Mouse (Mus musculus) kidney, embryonic 16.5 days (tissue): ENCODE data around the gene Smim27. TPM values are rescaled to one million over a fixed set of nuclear protein-coding genes. Genes with fewer than 3 reads are reported as not detected.

Source experiments
- ATAC-seq: fragments of 200-750 bp; cut with Nextera tagmentation; 2 replicates; pipeline ENCODE4 v1.8.0; 2017; ENCODE audit warnings: moderate TSS enrichment; ENCODE audit not compliant: low FRiP score, low TSS enrichment
- H3K27ac ChIP-seq: fragments of 300-500 bp; sonication (generic); 2 replicates; pipeline ENCODE4 v1.5.1; 2014; ENCODE audit warnings: low read length
- H3K27me3 ChIP-seq: fragments of 300-500 bp; sonication (generic); 2 replicates; pipeline ENCODE4 v1.6.1; 2014; ENCODE audit warnings: low read length, control low read depth, mixed read lengths; ENCODE audit not compliant: insufficient read depth
- H3K36me3 ChIP-seq: fragments of 300-500 bp; sonication (generic); 2 replicates; pipeline ENCODE4 v1.6.1; 2014; ENCODE audit warnings: low read length, control low read depth, mixed read lengths; ENCODE audit not compliant: insufficient read depth
- H3K4me1 ChIP-seq: fragments of 300-500 bp; sonication (generic); 2 replicates; pipeline ENCODE4 v1.6.1; 2014; ENCODE audit warnings: low read length, control low read depth, mixed read lengths; ENCODE audit not compliant: insufficient read depth
- H3K4me2 ChIP-seq: fragments of 300-500 bp; sonication (generic); replicated peaks from 2 replicates; pipeline ENCODE4 v1.6.1; 2014; ENCODE audit warnings: low read depth, low read length
- H3K4me3 ChIP-seq: fragments of 300-500 bp; sonication (generic); 2 replicates; pipeline ENCODE4 v1.5.1; 2014; ENCODE audit warnings: mild to moderate bottlenecking, low read length
- H3K9ac ChIP-seq: fragments of 300-500 bp; sonication (generic); replicated peaks from 2 replicates; pipeline ENCODE4 v1.6.1; 2014; ENCODE audit warnings: low read length
- H3K9me3 ChIP-seq: fragments of 300-500 bp; sonication (generic); 2 replicates; pipeline ENCODE4 v1.6.1; 2016; ENCODE audit warnings: low read length, control low read depth
- WGBS: fragments of 180-500 bp; shearing (Covaris S2); extraction: QIAGEN DNeasy Blood & Tissue Kit; methylation state at CpG from one replicate; pipeline ENCODE4 v1.1.7; 2014; 5-methylcytosine and 5-hydroxymethylcytosine counted together
- polyA plus RNA-seq: library from polyadenylated mRNA; unstranded; fragments of >200 nt; fragmentation: Nextera tagmentation; extraction: Ambion mirVana; gene quantifications from 2 replicates; pipeline ENCODE4 v1.2.1, GENCODE M21; 2015

Gene Smim27
- polyA plus RNA-seq, 1 experiment from 2014 or later = 30.1 TPM

DNA sequence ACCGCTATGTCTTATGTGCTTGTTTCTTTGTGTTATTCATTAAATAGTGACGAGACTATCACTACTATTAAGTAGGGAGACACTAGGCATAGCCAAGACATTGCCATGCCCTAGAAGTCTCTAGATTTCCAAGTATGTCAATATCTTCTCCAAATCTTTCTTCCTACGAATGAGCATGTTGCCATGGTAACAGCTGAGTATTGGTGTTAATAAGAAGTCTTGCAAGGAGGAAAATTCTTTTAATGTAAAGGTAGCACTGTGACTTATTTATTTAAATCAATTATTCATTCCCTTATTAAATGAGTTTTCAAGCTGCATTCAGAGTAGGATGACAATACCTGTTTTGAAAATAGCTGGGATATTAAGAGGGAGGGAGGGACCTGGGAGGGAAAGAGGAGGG, 48.0 kb downstream of the Smim27 start:
- no peaks in the 10 kb centered on the region for H3K36me3 ChIP-seq
- no peak overlapping the region for H3K27ac ChIP-seq
- no peak overlapping the region for H3K9ac ChIP-seq
- no peaks in the 10 kb centered on the region for H3K9me3 ChIP-seq
- no peak overlapping the region for H3K4me3 ChIP-seq
- no peak overlapping the region for H3K4me2 ChIP-seq
- no peaks in the 10 kb centered on the region for H3K27me3 ChIP-seq
- ATAC-seq = no peak
- no peaks in the 10 kb centered on the region for H3K4me1 ChIP-seq
- WGBS = 84% methylated on average over 3 of the region's 3 CpGs

Other genes with a start within 250 kb of the Smim27 start
- 89.4 and 91.0 TPM in 2 replicates for gene Aco1, start 126.5 kb upstream of the Smim27 start, polyA plus RNA-seq
- 7.8 and 12.3 TPM in 2 replicates for gene Ddx58, start 29.8 kb upstream of the Smim27 start, polyA plus RNA-seq
- gene Topors, start 271 bp downstream of the Smim27 start, polyA plus RNA-seq = 42.4 and 44.8 TPM in 2 replicates
- 353 and 371 TPM in 2 replicates for gene Ndufb6, start 9.8 kb downstream of the Smim27 start, polyA plus RNA-seq
- gene Tmem215, start 202.6 kb downstream of the Smim27 start, polyA plus RNA-seq = 0.19 and 0.32 TPM in 2 replicates